Mouse (Mus musculus) heart, embryonic 14.5 days (tissue): Measurements from ENCODE around the gene Izumo4. TPM values are rescaled to one million over a fixed set of nuclear protein-coding genes. Genes with fewer than 3 reads are reported as not detected.

Source experiments
- ATAC-seq: fragments of 200-750 bp; cut with Nextera tagmentation; 2 replicates; pipeline ENCODE4 v1.8.0; 2017; ENCODE audit warnings: low read depth, moderate TSS enrichment; ENCODE audit not compliant: insufficient number of reproducible peaks, insufficient read depth, low FRiP score
- H3K27ac ChIP-seq, 2 experiments: fragments of 200-500 bp in 1 of 2; fragments of 300-500 bp in 1 of 2; sonication (generic) in 1 of 2; replicated peaks in 1 of 2; 2 replicates each; pipeline ENCODE4 v1.5.1; 2012 to 2014; ENCODE audit warnings: low read depth in 2 of 2, low read length in 2 of 2, control low read depth in 1 of 2, mild to moderate bottlenecking in 1 of 2, mixed read lengths in 1 of 2; ENCODE audit not compliant: control insufficient read depth in 1 of 2, insufficient read depth in 1 of 2
- H3K27me3 ChIP-seq: fragments of 300-500 bp; sonication (generic); 2 replicates; pipeline ENCODE4 v1.6.1; 2014; ENCODE audit warnings: mild to moderate bottlenecking, low read length, control low read depth; ENCODE audit not compliant: control insufficient read depth, insufficient read depth
- H3K36me3 ChIP-seq: fragments of 300-500 bp; sonication (generic); 2 replicates; pipeline ENCODE4 v1.6.1; 2014; ENCODE audit warnings: mild to moderate bottlenecking, control low read depth, low read length, mixed read lengths; ENCODE audit not compliant: control insufficient read depth, insufficient read depth
- H3K4me1 ChIP-seq, 2 experiments: fragments of 200-500 bp in 1 of 2; fragments of 300-500 bp in 1 of 2; sonication (generic) in 1 of 2; 2 replicates each; pipeline ENCODE4 v1.6.1; 2012 to 2014; ENCODE audit warnings: low read length in 2 of 2, control low read depth in 1 of 2, mixed read lengths in 1 of 2; ENCODE audit not compliant: control insufficient read depth in 2 of 2, insufficient read depth in 2 of 2
- H3K4me2 ChIP-seq: fragments of 300-500 bp; sonication (generic); 2 replicates; pipeline ENCODE4 v1.6.1; 2014; ENCODE audit warnings: mild to moderate bottlenecking, low read length
- H3K4me3 ChIP-seq, 2 experiments: fragments of 200-500 bp in 1 of 2; fragments of 300-500 bp in 1 of 2; sonication (generic) in 1 of 2; 2 replicates each; pipeline ENCODE4 v1.5.1; 2012 to 2014; ENCODE audit warnings: low read length in 2 of 2, mild to moderate bottlenecking in 2 of 2, control low read depth in 1 of 2, low read depth in 1 of 2, moderate library complexity in 1 of 2; ENCODE audit not compliant: control insufficient read depth in 1 of 2, insufficient read depth in 1 of 2
- H3K9ac ChIP-seq: fragments of 300-500 bp; sonication (generic); 2 replicates; pipeline ENCODE4 v1.6.1; 2014; ENCODE audit warnings: mild to moderate bottlenecking, low read length
- H3K9me3 ChIP-seq: fragments of 300-500 bp; sonication (generic); 2 replicates; pipeline ENCODE4 v1.6.1; 2016; ENCODE audit warnings: low read length, control low read depth; ENCODE audit not compliant: control insufficient read depth
- WGBS: fragments of 180-500 bp; shearing (Covaris S2); extraction: QIAGEN DNeasy Blood & Tissue Kit; methylation state at CpG from one replicate; pipeline ENCODE4 v1.1.7; 2014; 5-methylcytosine and 5-hydroxymethylcytosine counted together
- polyA plus RNA-seq: library from polyadenylated mRNA; unstranded; fragments of >200 nt; fragmentation: Nextera tagmentation; extraction: Ambion mirVana; gene quantifications from 2 replicates; pipeline ENCODE4 v1.2.1, GENCODE M21; 2014

Izumo4 gene
- polyA plus RNA-seq, 1 experiment from 2014 or later, result 7.0 TPM

- Histone ChIP-seq H3K4me1 (peaks cover 30% of the 10 kb centered on the region in 2 experiments), H3K9me3 (no peaks in the 10 kb centered on the region)
- 93% methylated on average over 6 of the region's 6 CpGs for WGBS
Measured at GRCm38 (mm10) chr10:80682003-80682402, 20.0 kb upstream of the Izumo4 start.

GRCm38 (mm10) chr10:80683647-80684046, 18.3 kb upstream of the Izumo4 start:
- H3K4me2 ChIP-seq, result no peak overlapping the region
- no peak overlapping the region for H3K4me3 ChIP-seq
- H3K27me3 ChIP-seq, result no peaks in the 10 kb centered on the region
- H3K9ac ChIP-seq, result no peak overlapping the region
- 100% methylated on average over 1 of the region's 1 CpGs for WGBS
- H3K4me1 ChIP-seq, result peaks cover 14 to 15% of the 10 kb centered on the region in 2 experiments
- no peak for ATAC-seq
- peaks cover 47% of the 10 kb centered on the region for H3K36me3 ChIP-seq
- H3K9me3 ChIP-seq, result no peaks in the 10 kb centered on the region
- no peak overlapping the region for H3K27ac ChIP-seq

More at GRCm38 (mm10) chr10:80682003-80682402, 20.0 kb upstream of the Izumo4 start:
- H3K36me3 ChIP-seq, result peaks cover 36% of the 10 kb centered on the region
- H3K4me3 ChIP-seq, result no peak overlapping the region
- no peak overlapping the region for H3K4me2 ChIP-seq
- no peak overlapping the region for H3K27ac ChIP-seq
- H3K9ac ChIP-seq, result no peak overlapping the region
- no peaks in the 10 kb centered on the region for H3K27me3 ChIP-seq
- ATAC-seq, result no peak

- Histone ChIP-seq H3K27me3 (no peaks in the 10 kb centered on the region), H3K4me2 (no peak overlapping the region), H3K9ac (no peak overlapping the region), H3K9me3 (no peaks in the 10 kb centered on the region), H3K36me3 (peaks cover 52% of the 10 kb centered on the region), H3K27ac (no peak overlapping the region), H3K4me1 (peaks cover 8 to 9% of the 10 kb centered on the region in 2 experiments), H3K4me3 (no peak overlapping the region)
- ATAC-seq, result no peak
- WGBS, result 59% methylated on average over 6 of the region's 6 CpGs
Measured at GRCm38 (mm10) chr10:80684214-80684613, 17.8 kb upstream of the Izumo4 start.

GRCm38 (mm10) chr10:80684984-80685383, 17.0 kb upstream of the Izumo4 start:
- H3K9ac ChIP-seq, result no peak overlapping the region
- no peaks in the 10 kb centered on the region for H3K27me3 ChIP-seq
- no peak overlapping the region for H3K4me2 ChIP-seq
- no peaks in the 10 kb centered on the region for H3K9me3 ChIP-seq
- no peak for ATAC-seq
- WGBS, result 23% methylated on average over 4 of the region's 4 CpGs
- no peak overlapping the region for H3K4me3 ChIP-seq
- H3K4me1 ChIP-seq, result peaks cover 2 to 3% of the 10 kb centered on the region in 2 experiments; a peak in 1 of 4 replicates
- no peak overlapping the region for H3K27ac ChIP-seq
- H3K36me3 ChIP-seq, result peaks cover 60% of the 10 kb centered on the region

GRCm38 (mm10) chr10:80686617-80687016, 15.4 kb upstream of the Izumo4 start:
- no peak overlapping the region for H3K9ac ChIP-seq
- no peak overlapping the region for H3K4me3 ChIP-seq
- 93% methylated on average over 3 of the region's 3 CpGs for WGBS
- H3K9me3 ChIP-seq, result no peaks in the 10 kb centered on the region
- H3K27ac ChIP-seq, result no peak overlapping the region
- no peaks in the 10 kb centered on the region for H3K4me1 ChIP-seq
- H3K27me3 ChIP-seq, result no peaks in the 10 kb centered on the region
- H3K36me3 ChIP-seq, result peaks cover 76% of the 10 kb centered on the region
- no peak for ATAC-seq
- no peak overlapping the region for H3K4me2 ChIP-seq

- WGBS, result 46% methylated on average over 5 of the region's 5 CpGs
Measured at GRCm38 (mm10) chr10:80687850-80688249, 14.1 kb upstream of the Izumo4 start.

GRCm38 (mm10) chr10:80692249-80693165, 9.5 kb upstream of the Izumo4 start:
- WGBS, result 77% methylated on average over 14 of the region's 14 CpGs
- Histone ChIP-seq H3K4me2 (no peak overlapping the region), H3K27ac (0 out of 4 replicates have a peak overlapping the region, but pooled peaks of 1 of the 2 experiments have one; percentile 24), H3K36me3 (peaks cover 51% of the 10 kb centered on the region), H3K27me3 (no peaks in the 10 kb centered on the region), H3K9ac (no peak overlapping the region), H3K9me3 (no peaks in the 10 kb centered on the region), H3K4me3 (no peak overlapping the region), H3K4me1 (peaks cover 0 to 8% of the 10 kb centered on the region in 2 experiments; a peak in 1 of 4 replicates)
- ATAC-seq, result no peak

More at GRCm38 (mm10) chr10:80687850-80688249, 14.1 kb upstream of the Izumo4 start:
- Histone ChIP-seq H3K4me3 (no peak overlapping the region), H3K27ac (no peak overlapping the region), H3K9ac (no peak overlapping the region), H3K36me3 (peaks cover 74% of the 10 kb centered on the region), H3K27me3 (no peaks in the 10 kb centered on the region), H3K4me2 (no peak overlapping the region), H3K9me3 (no peaks in the 10 kb centered on the region), H3K4me1 (no peaks in the 10 kb centered on the region)
- ATAC-seq, result peak; percentile 37; the same call in 1 of the 2 replicates
